Mouse (Mus musculus) cortical plate, adult 2 months (tissue): ENCODE measurements around the gene Cox15.

Experiments
- CTCF ChIP-seq: fragments of 200-500 bp; IDR thresholded peaks from 2 replicates; pipeline ENCODE4 v1.5.1; 2011; ENCODE audit warnings: mild to moderate bottlenecking, control low read depth, low read length; ENCODE audit not compliant: insufficient read depth; ENCODE audit errors: extremely low read depth
- POLR2A ChIP-seq: fragments of 200-500 bp; IDR thresholded peaks from 2 replicates; pipeline ENCODE4 v1.6.1; 2011; ENCODE audit warnings: mild to moderate bottlenecking, low read length, control low read depth; ENCODE audit not compliant: insufficient read depth; ENCODE audit errors: extremely low read depth

DNA sequence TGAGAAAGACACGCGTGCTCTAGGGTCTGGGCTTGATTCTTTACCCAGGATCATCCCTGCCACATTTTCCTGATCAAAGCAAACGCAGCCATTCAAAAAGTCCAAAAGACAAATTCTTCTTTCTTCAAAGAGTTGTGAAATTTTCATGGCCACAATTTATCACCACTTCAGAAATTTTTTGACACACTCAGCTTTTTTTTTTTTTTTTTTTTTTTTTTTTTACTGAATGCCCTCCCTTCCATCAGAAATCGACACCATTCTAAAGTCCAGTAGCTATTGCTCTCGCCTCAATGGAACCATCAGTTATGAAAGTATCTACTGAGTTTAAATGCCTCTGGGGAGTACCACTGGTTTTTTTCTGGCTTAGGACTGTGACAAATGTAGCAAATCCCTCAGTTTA lies 27.6 kb upstream of the Cox15 start:
- TF ChIP-seq POLR2A (no peak), CTCF (no peak)
